Mouse (Mus musculus) ovary, postnatal 36 days (tissue): ENCODE data around the gene Dlgap1.
"Not testable (repeated sequence)": the region's sequence is repeated elsewhere in the genome, so short reads cannot be mapped to it uniquely, and the experiment has no call there.

Experiments used
- DNase-seq: peaks from one replicate; pipeline ENCODE4 v3.0.0; 2022; ENCODE audit warnings: low spot score, mixed read lengths

Gene Dlgap1

GRCm38 (mm10) chr17:70527101-70527500 lies 558.2 kb downstream of the Dlgap1 start:
- DNase-seq, result peak; percentile 8

- no peak for DNase-seq
Measured at GRCm38 (mm10) chr17:70528196-70529187, 559.6 kb downstream of the Dlgap1 start.

GRCm38 (mm10) chr17:70534321-70534720 lies 565.4 kb downstream of the Dlgap1 start:
- DNase-seq, result no peak

GRCm38 (mm10) chr17:70541816-70542215 lies 572.9 kb downstream of the Dlgap1 start:
- no peak for DNase-seq

- DNase-seq, result no peak
Measured at GRCm38 (mm10) chr17:70550793-70551192, 581.9 kb downstream of the Dlgap1 start.

GRCm38 (mm10) chr17:70561547-70561946 lies 592.7 kb downstream of the Dlgap1 start:
- no peak for DNase-seq

GRCm38 (mm10) chr17:70570848-70571247 lies 602.0 kb downstream of the Dlgap1 start:
- no peak for DNase-seq

- no peak for DNase-seq
Measured at GRCm38 (mm10) chr17:70583042-70583441, 614.2 kb downstream of the Dlgap1 start.

- no peak for DNase-seq
Measured at GRCm38 (mm10) chr17:70586735-70587425, 618.0 kb downstream of the Dlgap1 start.

GRCm38 (mm10) chr17:70587975-70588630 lies 619.2 kb downstream of the Dlgap1 start:
- DNase-seq, result not testable (repeated sequence)

GRCm38 (mm10) chr17:70588691-70589090 lies 619.8 kb downstream of the Dlgap1 start:
- DNase-seq, result no peak

GRCm38 (mm10) chr17:70589140-70589539 lies 620.3 kb downstream of the Dlgap1 start:
- no peak for DNase-seq

- no peak for DNase-seq
Measured at GRCm38 (mm10) chr17:70590506-70590905, 621.6 kb downstream of the Dlgap1 start.

- no peak for DNase-seq
Measured at GRCm38 (mm10) chr17:70594277-70594676, 625.4 kb downstream of the Dlgap1 start.

- no peak for DNase-seq
Measured at GRCm38 (mm10) chr17:70596326-70596725, 627.5 kb downstream of the Dlgap1 start.

- DNase-seq, result no peak
Measured at GRCm38 (mm10) chr17:70600462-70600861, 631.6 kb downstream of the Dlgap1 start.

- no peak for DNase-seq
Measured at GRCm38 (mm10) chr17:70602051-70602450, 633.2 kb downstream of the Dlgap1 start.

GRCm38 (mm10) chr17:70605659-70606058 lies 636.8 kb downstream of the Dlgap1 start:
- DNase-seq, result no peak

- DNase-seq, result no peak
Measured at GRCm38 (mm10) chr17:70612171-70612570, 643.3 kb downstream of the Dlgap1 start.

- DNase-seq, result no peak
Measured at GRCm38 (mm10) chr17:70613897-70614296, 645.0 kb downstream of the Dlgap1 start.

GRCm38 (mm10) chr17:70614407-70615060 lies 645.7 kb downstream of the Dlgap1 start:
- no peak for DNase-seq

- DNase-seq, result no peak
Measured at GRCm38 (mm10) chr17:70622493-70622892, 653.6 kb downstream of the Dlgap1 start.
